Mouse (Mus musculus): ENCODE data around the gene Myom1.

DNA sequence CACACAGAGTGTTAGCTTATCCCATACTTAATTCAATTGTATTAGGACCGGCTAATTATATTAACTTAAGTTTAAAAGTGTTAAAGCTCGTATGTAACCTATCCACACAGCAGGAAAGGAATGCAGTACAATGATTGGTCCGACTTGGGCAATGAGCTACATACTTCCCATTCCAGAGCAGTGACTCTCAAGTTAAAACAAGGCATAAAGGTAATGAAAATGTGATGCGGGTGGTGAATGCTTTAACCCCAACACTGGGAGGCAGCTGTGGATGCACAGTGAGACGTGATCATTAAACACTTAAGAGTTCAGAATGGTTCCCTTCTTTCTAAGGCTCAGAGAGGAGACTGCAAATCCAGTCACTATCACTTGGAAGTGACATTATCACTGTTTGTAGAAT lies 3.2 kb upstream of the Myom1 start:
- TF ChIP-seq CTCF (IDR thresholded peaks at IDR 0.05; ENCODE audit: insufficient read depth, low read length) (no peak), POLR2A (IDR thresholded peaks at IDR 0.05; ENCODE audit: borderline replicate concordance, extremely low read depth, low read depth, low read length) (no peak)
